Mouse (Mus musculus): ENCODE results near the gene Dlx4. TPM values are rescaled to one million over a fixed set of nuclear protein-coding genes. Genes with fewer than 3 reads are reported as not detected.

Gene Dlx4
- not detected in 2 replicates for polyA plus RNA-seq (2015; fragmentation: Nextera tagmentation; extraction: Ambion mirVana)

DNA sequence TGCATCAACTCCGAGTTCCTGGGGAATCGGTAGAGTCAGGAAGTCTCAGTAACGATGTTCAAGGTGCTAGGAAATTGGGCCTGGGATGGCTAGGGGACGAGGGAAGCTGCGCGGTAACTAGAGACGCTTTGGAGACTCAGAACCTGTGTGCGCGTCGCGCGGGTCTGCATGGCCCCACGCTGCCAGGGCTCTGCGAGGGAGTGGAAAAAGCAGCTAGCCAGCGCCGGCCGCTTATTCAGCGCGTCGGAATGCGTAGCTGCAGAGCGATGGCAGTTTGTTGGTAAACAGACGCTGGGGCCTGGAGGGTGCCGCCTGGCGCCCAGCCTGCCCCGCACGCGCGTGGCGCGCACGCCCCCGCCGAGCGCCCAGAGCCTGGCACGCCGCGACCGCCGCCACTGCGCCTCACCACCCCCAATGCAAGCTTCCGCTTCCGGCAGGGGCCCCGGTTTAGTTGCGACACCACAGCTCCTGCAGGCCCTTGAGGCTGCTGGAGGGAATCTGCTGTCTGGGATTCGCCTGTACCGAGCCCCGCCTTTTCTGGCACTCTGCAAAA, at the start of gene Dlx4:
Gene Dlx4 (minus strand): TSS at position 413 of the 553 bp plus-strand sequence.
- Histone ChIP-seq H3K9ac (ENCODE audit: low read depth, low read length) (peak within 1 kb of the TSS; percentile 38), H3K4me1 (ENCODE audit: control insufficient read depth, insufficient read depth, low read depth, low read length) (peaks cover 19% of the 10 kb centered on the region), H3K27me3 (replicated peaks; ENCODE audit: control insufficient read depth, insufficient read depth, low read length) (peaks cover 70% of the 10 kb centered on the region), H3K9me3 (ENCODE audit: control insufficient read depth, low read length) (no peaks in the 10 kb centered on the region), H3K4me3 (ENCODE audit: low read length) (peak within 1 kb of the TSS; percentile 36), H3K36me3 (ENCODE audit: control insufficient read depth, insufficient read depth, low read length) (no peaks in the 10 kb centered on the region), H3K4me2 (ENCODE audit: low read length) (peak within 1 kb of the TSS; percentile 63), H3K27ac (ENCODE audit: low read depth, low read length) (no peak within 1 kb of the TSS)
- ATAC-seq = no peak; the same call in 1 of the 2 replicates
- 0% methylated on average over 45 of the region's 48 CpGs for WGBS

DNA sequence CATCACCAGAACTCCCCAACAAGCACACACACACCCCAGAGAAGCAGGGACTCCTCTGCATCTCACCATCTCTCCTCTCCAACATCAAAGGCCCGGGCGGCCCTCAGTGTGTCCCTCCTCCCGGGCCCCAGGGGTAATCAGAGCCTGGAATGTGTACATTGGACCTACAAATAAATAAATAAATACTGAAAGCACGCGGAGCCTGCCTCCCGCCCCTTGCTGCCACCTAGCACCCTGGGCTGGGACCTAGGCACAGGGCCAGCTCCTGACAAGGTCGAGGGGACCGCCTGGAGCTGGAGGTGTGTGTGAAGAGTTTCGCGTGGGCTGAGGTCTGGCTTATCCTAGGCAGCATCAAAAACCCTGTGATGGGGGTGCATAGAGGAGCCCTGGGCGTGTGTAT, 43.8 kb upstream of the Dlx4 start:
- no peaks in the 10 kb centered on the region for H3K27me3 ChIP-seq (replicated peaks; ENCODE audit: control insufficient read depth, insufficient read depth, low read length)
- no peaks in the 10 kb centered on the region for H3K4me1 ChIP-seq (ENCODE audit: control insufficient read depth, insufficient read depth, low read depth, low read length)
- H3K4me3 ChIP-seq (ENCODE audit: low read length) = no peak overlapping the region
- 70% methylated on average over 11 of the region's 11 CpGs for whole genome bisulfite sequencing
- no peak overlapping the region for H3K27ac ChIP-seq (ENCODE audit: low read depth, low read length)
- no peak overlapping the region for H3K4me2 ChIP-seq (ENCODE audit: low read length)
- H3K36me3 ChIP-seq (ENCODE audit: control insufficient read depth, insufficient read depth, low read length) = no peaks in the 10 kb centered on the region
- H3K9ac ChIP-seq (ENCODE audit: low read depth, low read length) = no peak overlapping the region
- H3K9me3 ChIP-seq (ENCODE audit: control insufficient read depth, low read length) = no peaks in the 10 kb centered on the region
- ATAC-seq = no peak

DNA sequence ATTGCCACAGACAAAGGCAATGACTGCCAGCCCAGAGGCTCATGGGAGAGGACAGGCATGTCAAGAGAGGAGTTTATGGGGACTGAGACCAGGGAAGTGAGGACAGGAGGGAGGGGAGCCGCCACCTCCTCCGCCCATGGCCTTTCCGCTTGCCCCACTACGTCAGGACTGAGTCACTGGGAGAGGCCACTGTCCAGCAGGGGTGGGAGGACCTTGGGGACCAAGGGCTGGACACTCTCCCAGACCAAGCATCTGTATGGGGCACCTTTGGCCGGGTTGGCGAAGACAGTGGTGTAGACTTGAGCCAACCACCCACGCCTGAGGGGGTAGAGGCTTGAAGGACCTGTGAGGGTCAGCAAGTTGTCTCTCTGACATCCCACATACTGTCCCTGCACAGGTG, 40.8 kb upstream of the Dlx4 start:
- no peaks in the 10 kb centered on the region for H3K27me3 ChIP-seq (replicated peaks; ENCODE audit: control insufficient read depth, insufficient read depth, low read length)
- H3K27ac ChIP-seq (ENCODE audit: low read depth, low read length) = no peak overlapping the region
- H3K9ac ChIP-seq (ENCODE audit: low read depth, low read length) = no peak overlapping the region
- H3K4me1 ChIP-seq (ENCODE audit: control insufficient read depth, insufficient read depth, low read depth, low read length) = no peaks in the 10 kb centered on the region
- ATAC-seq = no peak
- H3K9me3 ChIP-seq (ENCODE audit: control insufficient read depth, low read length) = no peaks in the 10 kb centered on the region
- H3K4me3 ChIP-seq (ENCODE audit: low read length) = no peak overlapping the region
- no peaks in the 10 kb centered on the region for H3K36me3 ChIP-seq (ENCODE audit: control insufficient read depth, insufficient read depth, low read length)
- H3K4me2 ChIP-seq (ENCODE audit: low read length) = no peak overlapping the region
- WGBS = 93% methylated on average over 7 of the region's 7 CpGs

DNA sequence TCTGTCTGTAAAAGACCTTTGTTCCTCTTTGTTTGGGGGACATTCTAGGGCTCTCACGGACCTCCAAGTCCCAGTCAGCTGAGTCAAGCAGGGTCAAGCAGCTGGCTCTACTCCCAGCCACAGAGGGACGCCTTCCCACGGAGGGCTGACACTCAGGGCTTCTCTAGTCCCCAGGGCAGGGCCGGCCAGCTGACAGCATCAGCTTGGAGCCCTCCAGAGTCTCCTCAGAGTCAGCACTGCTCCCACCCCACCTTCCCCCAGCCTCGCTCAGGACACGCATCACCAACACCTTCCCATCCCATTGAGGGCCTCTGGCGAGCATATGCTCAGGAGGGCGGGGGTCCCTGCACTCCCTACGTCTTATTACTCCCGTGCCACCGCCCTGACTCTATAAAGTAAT, 39.6 kb upstream of the Dlx4 start:
- Histone ChIP-seq H3K36me3 (ENCODE audit: control insufficient read depth, insufficient read depth, low read length) (no peaks in the 10 kb centered on the region), H3K9me3 (ENCODE audit: control insufficient read depth, low read length) (no peaks in the 10 kb centered on the region), H3K27ac (ENCODE audit: low read depth, low read length) (no peak overlapping the region), H3K27me3 (replicated peaks; ENCODE audit: control insufficient read depth, insufficient read depth, low read length) (no peaks in the 10 kb centered on the region), H3K4me2 (ENCODE audit: low read length) (no peak overlapping the region), H3K9ac (ENCODE audit: low read depth, low read length) (no peak overlapping the region), H3K4me1 (ENCODE audit: control insufficient read depth, insufficient read depth, low read depth, low read length) (no peaks in the 10 kb centered on the region), H3K4me3 (ENCODE audit: low read length) (no peak overlapping the region)
- 18% methylated on average over 11 of the region's 11 CpGs for WGBS
- ATAC-seq = no peak

DNA sequence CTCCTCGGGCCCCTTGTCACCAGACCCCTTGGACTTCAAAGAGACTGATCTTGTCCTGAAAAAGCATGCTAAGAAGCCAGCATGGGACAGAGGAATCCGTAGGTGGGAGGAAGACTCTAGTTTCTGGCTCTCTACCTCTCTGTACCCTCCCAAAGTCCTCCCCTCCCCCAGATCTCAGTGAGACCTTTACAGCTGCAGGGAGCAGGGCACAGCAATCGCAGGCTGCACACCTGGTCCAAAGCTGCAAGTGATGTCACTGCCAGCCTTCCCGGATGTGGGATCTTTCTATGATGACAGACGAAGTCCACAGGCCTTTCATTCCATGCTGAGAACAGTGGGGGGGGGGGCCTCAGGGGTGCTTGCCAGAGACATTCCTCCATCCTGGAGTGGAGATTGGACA, 38.5 kb upstream of the Dlx4 start:
- 38% methylated on average over 5 of the region's 5 CpGs for WGBS
- H3K4me1 ChIP-seq (ENCODE audit: control insufficient read depth, insufficient read depth, low read depth, low read length) = no peaks in the 10 kb centered on the region
- H3K4me2 ChIP-seq (ENCODE audit: low read length) = no peak overlapping the region
- no peaks in the 10 kb centered on the region for H3K36me3 ChIP-seq (ENCODE audit: control insufficient read depth, insufficient read depth, low read length)
- no peak overlapping the region for H3K4me3 ChIP-seq (ENCODE audit: low read length)
- no peak for ATAC-seq
- H3K9me3 ChIP-seq (ENCODE audit: control insufficient read depth, low read length) = no peaks in the 10 kb centered on the region
- 0 out of 2 replicates have a peak overlapping the region, but pooled peaks have one; percentile 12 for H3K27ac ChIP-seq (ENCODE audit: low read depth, low read length)
- no peaks in the 10 kb centered on the region for H3K27me3 ChIP-seq (replicated peaks; ENCODE audit: control insufficient read depth, insufficient read depth, low read length)
- no peak overlapping the region for H3K9ac ChIP-seq (ENCODE audit: low read depth, low read length)

DNA sequence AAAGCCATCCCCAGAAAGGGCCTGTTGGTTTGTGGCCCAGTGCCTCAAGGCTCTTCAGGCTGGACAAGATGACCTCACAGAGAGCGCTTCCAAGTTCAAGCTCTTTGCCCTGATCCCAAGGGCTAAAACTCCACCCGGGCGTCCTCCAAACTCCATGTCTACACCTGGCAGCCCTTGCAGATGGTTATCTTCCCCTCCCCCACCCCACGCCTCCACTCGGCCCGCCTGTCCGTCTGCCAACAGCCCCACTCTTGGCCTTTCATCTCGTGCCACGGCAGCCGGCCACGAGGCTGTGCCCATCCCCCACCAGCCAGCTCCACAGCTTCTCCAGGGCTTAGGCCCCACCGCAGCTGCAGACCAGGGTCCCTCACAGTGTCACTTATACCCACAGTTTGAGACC, 33.2 kb upstream of the Dlx4 start:
- WGBS = 64% methylated on average over 12 of the region's 12 CpGs
- no peaks in the 10 kb centered on the region for H3K9me3 ChIP-seq (ENCODE audit: control insufficient read depth, low read length)
- ATAC-seq = no peak
- no peak overlapping the region for H3K9ac ChIP-seq (ENCODE audit: low read depth, low read length)
- no peak overlapping the region for H3K27ac ChIP-seq (ENCODE audit: low read depth, low read length)
- no peaks in the 10 kb centered on the region for H3K27me3 ChIP-seq (replicated peaks; ENCODE audit: control insufficient read depth, insufficient read depth, low read length)
- H3K4me2 ChIP-seq (ENCODE audit: low read length) = no peak overlapping the region
- H3K4me1 ChIP-seq (ENCODE audit: control insufficient read depth, insufficient read depth, low read depth, low read length) = no peaks in the 10 kb centered on the region
- no peak overlapping the region for H3K4me3 ChIP-seq (ENCODE audit: low read length)
- H3K36me3 ChIP-seq (ENCODE audit: control insufficient read depth, insufficient read depth, low read length) = no peaks in the 10 kb centered on the region

DNA sequence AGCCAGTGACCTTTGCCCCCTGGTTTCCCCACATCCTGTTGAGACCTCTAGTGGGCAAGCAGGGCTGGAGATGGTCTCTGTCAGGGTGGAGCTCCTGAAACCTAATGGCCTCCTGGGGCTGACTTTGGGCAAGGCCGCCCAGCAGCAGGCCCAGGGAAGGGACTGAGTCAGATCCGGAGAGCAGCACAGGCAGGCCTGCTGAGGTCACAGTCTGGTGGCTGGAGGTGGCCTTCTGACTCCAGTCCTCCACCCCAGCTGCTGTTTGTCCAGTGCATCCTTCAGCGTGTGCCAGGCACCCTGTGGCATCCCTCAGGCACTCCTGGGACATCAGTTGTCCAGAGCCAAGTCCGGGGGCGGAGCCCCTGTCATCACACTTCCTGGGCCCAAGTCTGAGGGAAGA, 19.8 kb upstream of the Dlx4 start:
- H3K4me3 ChIP-seq (ENCODE audit: low read length) = no peak overlapping the region
- no peak for ATAC-seq
- H3K27me3 ChIP-seq (replicated peaks; ENCODE audit: control insufficient read depth, insufficient read depth, low read length) = 0 out of 2 replicates have a peak, but pooled peaks cover 2% of the 10 kb centered on the region
- no peak overlapping the region for H3K27ac ChIP-seq (ENCODE audit: low read depth, low read length)
- no peaks in the 10 kb centered on the region for H3K9me3 ChIP-seq (ENCODE audit: control insufficient read depth, low read length)
- WGBS = 78% methylated on average over 5 of the region's 5 CpGs
- no peak overlapping the region for H3K4me2 ChIP-seq (ENCODE audit: low read length)
- no peak overlapping the region for H3K9ac ChIP-seq (ENCODE audit: low read depth, low read length)
- H3K4me1 ChIP-seq (ENCODE audit: control insufficient read depth, insufficient read depth, low read depth, low read length) = no peaks in the 10 kb centered on the region
- H3K36me3 ChIP-seq (ENCODE audit: control insufficient read depth, insufficient read depth, low read length) = no peaks in the 10 kb centered on the region

DNA sequence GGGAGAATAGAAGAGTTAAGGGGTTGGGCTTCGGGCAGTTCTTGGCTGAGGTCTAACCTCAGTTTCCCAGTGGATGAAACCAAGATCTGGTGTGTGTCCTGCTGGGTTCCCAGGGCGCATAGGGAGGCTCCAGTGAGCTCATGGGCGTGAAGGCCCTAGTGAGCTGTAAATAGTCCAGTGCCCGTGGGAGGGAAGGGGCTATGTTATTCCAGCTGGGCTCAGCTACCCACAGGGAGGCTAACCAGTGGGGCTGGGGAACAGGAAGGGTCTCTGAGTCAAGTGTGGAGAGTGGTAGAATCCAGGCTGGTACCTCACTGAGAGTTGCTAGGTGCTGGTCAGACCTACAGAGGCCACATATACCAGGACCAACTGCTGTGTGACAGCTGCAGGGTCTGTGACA, 15.6 kb upstream of the Dlx4 start:
- Histone ChIP-seq H3K27ac (ENCODE audit: low read depth, low read length) (no peak overlapping the region), H3K36me3 (ENCODE audit: control insufficient read depth, insufficient read depth, low read length) (no peaks in the 10 kb centered on the region), H3K4me3 (ENCODE audit: low read length) (no peak overlapping the region), H3K4me1 (ENCODE audit: control insufficient read depth, insufficient read depth, low read depth, low read length) (no peaks in the 10 kb centered on the region), H3K4me2 (ENCODE audit: low read length) (no peak overlapping the region), H3K9me3 (ENCODE audit: control insufficient read depth, low read length) (no peaks in the 10 kb centered on the region), H3K9ac (ENCODE audit: low read depth, low read length) (no peak overlapping the region), H3K27me3 (replicated peaks; ENCODE audit: control insufficient read depth, insufficient read depth, low read length) (0 out of 2 replicates have a peak, but pooled peaks cover 2% of the 10 kb centered on the region)
- ATAC-seq = no peak
- 79% methylated on average over 4 of the region's 4 CpGs for WGBS

DNA sequence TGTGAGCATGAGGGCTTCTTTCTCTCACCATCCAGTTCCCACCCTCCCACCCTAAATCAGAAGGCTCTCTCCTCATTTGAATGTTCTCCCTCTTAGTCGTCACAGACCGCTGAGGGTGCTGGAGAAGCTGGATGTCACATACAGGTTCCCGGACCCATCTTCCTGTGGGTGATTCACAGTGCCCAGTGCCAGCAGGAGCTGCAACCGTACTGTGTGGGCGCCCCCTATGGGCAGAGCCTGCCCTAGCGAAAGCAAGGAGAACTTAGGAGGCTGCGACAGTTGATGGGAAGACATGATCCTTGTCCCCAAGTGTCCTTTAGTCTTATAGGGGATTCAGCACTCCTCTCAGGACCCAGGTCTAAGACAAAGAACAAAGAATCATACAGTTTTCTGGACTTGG, 14.6 kb upstream of the Dlx4 start:
- ATAC-seq = no peak
- Histone ChIP-seq H3K36me3 (ENCODE audit: control insufficient read depth, insufficient read depth, low read length) (no peaks in the 10 kb centered on the region), H3K4me1 (ENCODE audit: control insufficient read depth, insufficient read depth, low read depth, low read length) (no peaks in the 10 kb centered on the region), H3K4me2 (ENCODE audit: low read length) (no peak overlapping the region), H3K27me3 (replicated peaks; ENCODE audit: control insufficient read depth, insufficient read depth, low read length) (peaks cover 2% of the 10 kb centered on the region; the same call in 1 of the 2 replicates), H3K9ac (ENCODE audit: low read depth, low read length) (no peak overlapping the region), H3K4me3 (ENCODE audit: low read length) (no peak overlapping the region), H3K27ac (ENCODE audit: low read depth, low read length) (no peak overlapping the region), H3K9me3 (ENCODE audit: control insufficient read depth, low read length) (no peaks in the 10 kb centered on the region)
- 53% methylated on average over 7 of the region's 7 CpGs for WGBS
